Mouse (Mus musculus): ENCODE measurements at regions not wholly inside any gene's neighbourhood (a gene's known extent, or its start where the extent isn't known, plus 50 kb on each side); places are given as distances from the start of the nearest gene placed in this dataset.

GRCm38 (mm10) chr11:7010858-7011257, 52.4 kb upstream of the Adcy1 start:
- Histone ChIP-seq H3K9me3 (replicated peaks; ENCODE audit: low read length) (no peaks in the 10 kb centered on the region), H3K9ac (ENCODE audit: low read depth, low read length) (no peak overlapping the region), H3K4me1 (replicated peaks; ENCODE audit: insufficient read depth, low read length) (no peaks in the 10 kb centered on the region), H3K27me3 (ENCODE audit: insufficient read depth, low read length) (no peaks in the 10 kb centered on the region), H3K4me3 (replicated peaks; ENCODE audit: low read depth, low read length) (no peak overlapping the region), H3K36me3 (ENCODE audit: insufficient read depth, low read length) (no peaks in the 10 kb centered on the region), H3K27ac (no peak overlapping the region), H3K4me2 (ENCODE audit: low read length) (no peak overlapping the region)
- ATAC-seq (replicated peaks; ENCODE audit: low FRiP score, low read depth) (no peak), DNase-seq (ENCODE audit: low spot score) (no peak)
- 81% methylated on average over 3 of the region's 3 CpGs for WGBS
- TF ChIP-seq CTCF (IDR thresholded peaks at IDR 0.05; ENCODE audit: low read depth): no peak

- Histone ChIP-seq H3K9me3 (replicated peaks; ENCODE audit: low read length) (no peaks in the 10 kb centered on the region), H3K36me3 (ENCODE audit: insufficient read depth, low read length) (no peaks in the 10 kb centered on the region), H3K4me2 (ENCODE audit: low read length) (no peak overlapping the region), H3K9ac (ENCODE audit: low read depth, low read length) (no peak overlapping the region), H3K27me3 (ENCODE audit: insufficient read depth, low read length) (no peaks in the 10 kb centered on the region), H3K4me3 (replicated peaks; ENCODE audit: low read depth, low read length) (no peak overlapping the region), H3K4me1 (replicated peaks; ENCODE audit: insufficient read depth, low read length) (peaks cover 14% of the 10 kb centered on the region; the same call in 1 of the 2 replicates), H3K27ac (no peak overlapping the region)
- TF ChIP-seq CTCF (IDR thresholded peaks at IDR 0.05; ENCODE audit: low read depth): no peak
- DNase-seq (ENCODE audit: low spot score): peak; percentile 31
- no peak for ATAC-seq (replicated peaks; ENCODE audit: low FRiP score, low read depth)
Observed at GRCm38 (mm10) chr11:6999329-6999728, 64.0 kb upstream of the Adcy1 start.

GRCm38 (mm10) chr11:6998810-6999209, 64.5 kb upstream of the Adcy1 start:
- Histone ChIP-seq H3K4me3 (replicated peaks; ENCODE audit: low read depth, low read length) (no peak overlapping the region), H3K27me3 (ENCODE audit: insufficient read depth, low read length) (no peaks in the 10 kb centered on the region), H3K4me2 (ENCODE audit: low read length) (no peak overlapping the region), H3K36me3 (ENCODE audit: insufficient read depth, low read length) (no peaks in the 10 kb centered on the region), H3K9me3 (replicated peaks; ENCODE audit: low read length) (no peaks in the 10 kb centered on the region), H3K9ac (ENCODE audit: low read depth, low read length) (no peak overlapping the region), H3K27ac (0 out of 2 replicates have a peak overlapping the region, but pooled peaks have one; percentile 13), H3K4me1 (replicated peaks; ENCODE audit: insufficient read depth, low read length) (peaks cover 14% of the 10 kb centered on the region; the same call in 1 of the 2 replicates)
- DNase-seq (ENCODE audit: low spot score) (no peak), ATAC-seq (replicated peaks; ENCODE audit: low FRiP score, low read depth) (no peak)
- 59% methylated on average over 1 of the region's 1 CpGs for WGBS
- TF ChIP-seq CTCF (IDR thresholded peaks at IDR 0.05; ENCODE audit: low read depth): no peak

- TF ChIP-seq CTCF (IDR thresholded peaks at IDR 0.05; ENCODE audit: low read depth): no peak
- H3K4me1 ChIP-seq (replicated peaks; ENCODE audit: insufficient read depth, low read length): peaks cover 14% of the 10 kb centered on the region; the same call in 1 of the 2 replicates
- peak; percentile 61 for DNase-seq (ENCODE audit: low spot score)
- no peak overlapping the region for H3K9ac ChIP-seq (ENCODE audit: low read depth, low read length)
- WGBS: 47% methylated on average over 6 of the region's 6 CpGs
- H3K27me3 ChIP-seq (ENCODE audit: insufficient read depth, low read length): no peaks in the 10 kb centered on the region
- H3K36me3 ChIP-seq (ENCODE audit: insufficient read depth, low read length): no peaks in the 10 kb centered on the region
- H3K27ac ChIP-seq: no peak overlapping the region; the same call in 1 of the 2 replicates
- H3K4me2 ChIP-seq (ENCODE audit: low read length): no peak overlapping the region
- H3K4me3 ChIP-seq (replicated peaks; ENCODE audit: low read depth, low read length): no peak overlapping the region
- no peaks in the 10 kb centered on the region for H3K9me3 ChIP-seq (replicated peaks; ENCODE audit: low read length)
- ATAC-seq (replicated peaks; ENCODE audit: low FRiP score, low read depth): no peak
Observed at GRCm38 (mm10) chr11:6997508-6997907, 65.8 kb upstream of the Adcy1 start.

GRCm38 (mm10) chr11:6993731-6994130, 69.6 kb upstream of the Adcy1 start:
- H3K27me3 ChIP-seq (ENCODE audit: insufficient read depth, low read length): no peaks in the 10 kb centered on the region
- H3K4me2 ChIP-seq (ENCODE audit: low read length): no peak overlapping the region
- H3K9me3 ChIP-seq (replicated peaks; ENCODE audit: low read length): no peaks in the 10 kb centered on the region
- 91% methylated on average over 2 of the region's 2 CpGs for WGBS
- no peak for ATAC-seq (replicated peaks; ENCODE audit: low FRiP score, low read depth)
- H3K27ac ChIP-seq: no peak overlapping the region
- H3K9ac ChIP-seq (ENCODE audit: low read depth, low read length): no peak overlapping the region
- DNase-seq (ENCODE audit: low spot score): no peak
- TF ChIP-seq CTCF (IDR thresholded peaks at IDR 0.05; ENCODE audit: low read depth): no peak
- H3K4me3 ChIP-seq (replicated peaks; ENCODE audit: low read depth, low read length): no peak overlapping the region
- H3K4me1 ChIP-seq (replicated peaks; ENCODE audit: insufficient read depth, low read length): peaks cover 12% of the 10 kb centered on the region; the same call in 1 of the 2 replicates
- H3K36me3 ChIP-seq (ENCODE audit: insufficient read depth, low read length): no peaks in the 10 kb centered on the region

GRCm38 (mm10) chr11:6991626-6992025, 71.7 kb upstream of the Adcy1 start:
- Histone ChIP-seq H3K9me3 (replicated peaks; ENCODE audit: low read length) (no peaks in the 10 kb centered on the region), H3K27ac (no peak overlapping the region), H3K27me3 (ENCODE audit: insufficient read depth, low read length) (no peaks in the 10 kb centered on the region), H3K4me1 (replicated peaks; ENCODE audit: insufficient read depth, low read length) (no peaks in the 10 kb centered on the region), H3K4me2 (ENCODE audit: low read length) (no peak overlapping the region), H3K9ac (ENCODE audit: low read depth, low read length) (no peak overlapping the region), H3K4me3 (replicated peaks; ENCODE audit: low read depth, low read length) (no peak overlapping the region), H3K36me3 (ENCODE audit: insufficient read depth, low read length) (no peaks in the 10 kb centered on the region)
- ATAC-seq (replicated peaks; ENCODE audit: low FRiP score, low read depth): no peak
- WGBS: 93% methylated on average over 5 of the region's 5 CpGs
- no peak for DNase-seq (ENCODE audit: low spot score)
- TF ChIP-seq CTCF (IDR thresholded peaks at IDR 0.05; ENCODE audit: low read depth): no peak

- TF ChIP-seq CTCF (IDR thresholded peaks at IDR 0.05; ENCODE audit: low read depth): no peak
Observed at GRCm38 (mm10) chr11:6990711-6991110, 72.6 kb upstream of the Adcy1 start.

More at GRCm38 (mm10) chr11:6990711-6991110, 72.6 kb upstream of the Adcy1 start:
- Histone ChIP-seq H3K4me3 (replicated peaks; ENCODE audit: low read depth, low read length) (no peak overlapping the region), H3K9ac (ENCODE audit: low read depth, low read length) (no peak overlapping the region), H3K9me3 (replicated peaks; ENCODE audit: low read length) (no peaks in the 10 kb centered on the region), H3K4me2 (ENCODE audit: low read length) (no peak overlapping the region), H3K27me3 (ENCODE audit: insufficient read depth, low read length) (no peaks in the 10 kb centered on the region), H3K4me1 (replicated peaks; ENCODE audit: insufficient read depth, low read length) (no peaks in the 10 kb centered on the region), H3K36me3 (ENCODE audit: insufficient read depth, low read length) (no peaks in the 10 kb centered on the region), H3K27ac (no peak overlapping the region)
- ATAC-seq (replicated peaks; ENCODE audit: low FRiP score, low read depth): no peak
- no peak for DNase-seq (ENCODE audit: low spot score)
- 52% methylated on average over 3 of the region's 3 CpGs for WGBS

Measured in kidney, postnatal 0 days (tissue).